9 mouse cellular contexts compared by ENCODE assay signal in the genomic region with DNA sequence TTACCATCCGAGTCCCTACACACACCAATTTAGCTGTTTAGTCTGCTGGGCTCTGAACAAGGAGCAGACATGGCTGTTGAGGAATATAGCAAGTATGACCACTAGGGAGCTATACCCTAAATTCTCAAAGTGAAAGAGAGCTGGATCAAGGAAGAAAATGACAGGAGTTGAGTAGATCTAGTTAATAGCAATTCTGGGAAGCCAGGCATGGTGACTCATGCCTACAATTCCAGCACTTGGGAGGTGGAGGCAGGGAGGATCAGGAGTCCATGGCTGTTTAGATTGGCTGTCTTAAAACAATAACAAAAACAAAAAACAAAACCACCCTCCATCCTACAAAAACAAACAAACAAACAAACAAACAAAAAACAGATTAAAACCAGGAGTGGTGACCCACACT. TPM values are rescaled to one million over a fixed set of nuclear protein-coding genes. Genes with fewer than 3 reads are reported as not detected.
DNase-seq lines count a peak whose midpoint lies in the region; ATAC-seq and TF ChIP-seq lines count a peak whose summit lies in the region.
"Had no signal": no experiment of that assay in that cellular context is flagged by ENCODE, and none has a peak within 500 bp of the region (broad histone marks: within the 10 kb centered on the region; RNA-seq: fewer than 3 reads in every experiment).

No protein-coding gene starts in this region.

- no peaks in the 10 kb centered on the region for H3K9me3 ChIP-seq in embryonic facial prominence, embryonic 10.5 days
- H3K9me3 ChIP-seq in intestine, embryonic 15.5 days, result no peaks in the 10 kb centered on the region
- no peaks in the 10 kb centered on the region for H3K9me3 ChIP-seq in neural tube, embryonic 12.5 days

- H3K27ac ChIP-seq in layer of hippocampus, adult 2 months, result no peak overlapping the region
- no peak overlapping the region for H3K27ac ChIP-seq in embryonic facial prominence, embryonic 10.5 days (replicated peaks)
- H3K27ac ChIP-seq in intestine, embryonic 15.5 days, result no peak overlapping the region
- H3K27ac ChIP-seq in neural tube, embryonic 12.5 days, result no peak overlapping the region

- H3K9ac ChIP-seq in intestine, embryonic 15.5 days, result no peak overlapping the region
- no peak overlapping the region for H3K9ac ChIP-seq in neural tube, embryonic 12.5 days

- 82% methylated on average over 1 of the region's 1 CpGs for WGBS in embryonic facial prominence, embryonic 10.5 days
- 72% methylated on average over 1 of the region's 1 CpGs for WGBS in intestine, embryonic 15.5 days
- 74% methylated on average over 1 of the region's 1 CpGs for WGBS in neural tube, embryonic 12.5 days

- no peak for TF ChIP-seq CTCF in layer of hippocampus, adult 2 months (conservative IDR thresholded peaks at IDR 0.05)

- H3K4me3 ChIP-seq in layer of hippocampus, adult 2 months, result peak overlapping the region; percentile 81
- H3K4me3 ChIP-seq in embryonic facial prominence, embryonic 10.5 days, result peak overlapping the region; percentile 93; the same call in 1 of the 2 replicates
- H3K4me3 ChIP-seq in intestine, embryonic 15.5 days (replicated peaks), result peak overlapping the region; percentile 85; the same call in 1 of the 2 replicates
- no peak overlapping the region for H3K4me3 ChIP-seq in neural tube, embryonic 12.5 days

- H3K36me3 ChIP-seq in embryonic facial prominence, embryonic 10.5 days (replicated peaks), result peaks cover 12% of the 10 kb centered on the region; the same call in 1 of the 2 replicates
- 0 out of 2 replicates have a peak, but pooled peaks cover 2% of the 10 kb centered on the region for H3K36me3 ChIP-seq in intestine, embryonic 15.5 days
- peaks cover 4% of the 10 kb centered on the region for H3K36me3 ChIP-seq in neural tube, embryonic 12.5 days

- no peaks in the 10 kb centered on the region for H3K27me3 ChIP-seq in embryonic facial prominence, embryonic 10.5 days (replicated peaks; ENCODE audit: low read depth, poor library complexity, severe bottlenecking)
- no peaks in the 10 kb centered on the region for H3K27me3 ChIP-seq in intestine, embryonic 15.5 days (replicated peaks)
- H3K27me3 ChIP-seq in neural tube, embryonic 12.5 days (replicated peaks), result 0 out of 2 replicates have a peak, but pooled peaks cover 3% of the 10 kb centered on the region

- ATAC-seq in intestine, embryonic 15.5 days, result no peak
- ATAC-seq in neural tube, embryonic 12.5 days (ENCODE audit: low FRiP score, low read depth), result no peak
- no peak for ATAC-seq in activated CD4-positive, CD25-positive, alpha-beta regulatory T cell, adult 4 months

- peak overlapping the region; percentile 85 for H3K4me2 ChIP-seq in intestine, embryonic 15.5 days (replicated peaks)
- peak overlapping the region; percentile 79 for H3K4me2 ChIP-seq in neural tube, embryonic 12.5 days (replicated peaks)

- H3K4me1 ChIP-seq in embryonic facial prominence, embryonic 10.5 days, result peaks cover 24% of the 10 kb centered on the region
- peaks cover 6% of the 10 kb centered on the region for H3K4me1 ChIP-seq in intestine, embryonic 15.5 days (replicated peaks)
- peaks cover 15% of the 10 kb centered on the region for H3K4me1 ChIP-seq in neural tube, embryonic 12.5 days

- no peak for DNase-seq in layer of hippocampus, adult 2 months (ENCODE audit: low spot score in 2 of 2)
- no peak for DNase-seq in layer of hippocampus, postnatal 36 days
- DNase-seq in embryonic facial prominence, embryonic 10.5 days (ENCODE audit: low spot score), result no peak
- no peak for DNase-seq in embryo, embryonic 9.5 days (ENCODE audit: extremely low spot score)
- DNase-seq in thymus, adult 18-20 months, result no peak
- DNase-seq: right cerebral cortex, postnatal 14 days had no signal

RNA-seq across cellular contexts. Expression of a gene that starts 1.2 kb away (rescaled TPM):
- 10 to 100 TPM; 18.3 to 20.3 TPM for total RNA-seq in layer of hippocampus, adult 2 months (2021)
- total RNA-seq in layer of hippocampus, postnatal 36 days (2021), result 10 to 100 TPM; 18.8 to 20.6 TPM
- 8.1 and 8.9 TPM in 2 replicates for polyA plus RNA-seq in embryonic facial prominence, embryonic 10.5 days (2016; fragmentation: Nextera tagmentation; extraction: Ambion mirVana)
- 5.6 and 6.2 TPM in 2 replicates for polyA plus RNA-seq in intestine, embryonic 15.5 days (2015; fragmentation: Nextera tagmentation; extraction: Ambion mirVana)
- 9.8 and 10.3 TPM in 2 replicates for polyA plus RNA-seq in neural tube, embryonic 12.5 days (2016; fragmentation: Nextera tagmentation; extraction: Ambion mirVana)
- polyA plus RNA-seq in activated CD4-positive, CD25-positive, alpha-beta regulatory T cell, adult 4 months (2017; shearing (Covaris generic)), result 1 to 10 TPM; 7.0 to 9.3 TPM

RNA-seq across cellular contexts. Expression of a gene that starts 47.8 kb away (rescaled TPM):
- 10 to 100 TPM; 11.8 to 14.0 TPM for total RNA-seq in layer of hippocampus, adult 2 months (2021)
- total RNA-seq in layer of hippocampus, postnatal 36 days (2021), result 1 to 10 TPM; 7.9 to 9.6 TPM
- 5.3 and 5.8 TPM in 2 replicates for polyA plus RNA-seq in embryonic facial prominence, embryonic 10.5 days (2016; fragmentation: Nextera tagmentation; extraction: Ambion mirVana)
- polyA plus RNA-seq in intestine, embryonic 15.5 days (2015; fragmentation: Nextera tagmentation; extraction: Ambion mirVana), result 33.0 and 36.2 TPM in 2 replicates
- polyA plus RNA-seq in neural tube, embryonic 12.5 days (2016; fragmentation: Nextera tagmentation; extraction: Ambion mirVana), result 5.4 and 6.4 TPM in 2 replicates
- polyA plus RNA-seq in activated CD4-positive, CD25-positive, alpha-beta regulatory T cell, adult 4 months (2017; shearing (Covaris generic)), result 10 to 100 TPM; 25.5 to 33.2 TPM
